ENCODE assay signal across 10 mouse cellular contexts in the genomic region with DNA sequence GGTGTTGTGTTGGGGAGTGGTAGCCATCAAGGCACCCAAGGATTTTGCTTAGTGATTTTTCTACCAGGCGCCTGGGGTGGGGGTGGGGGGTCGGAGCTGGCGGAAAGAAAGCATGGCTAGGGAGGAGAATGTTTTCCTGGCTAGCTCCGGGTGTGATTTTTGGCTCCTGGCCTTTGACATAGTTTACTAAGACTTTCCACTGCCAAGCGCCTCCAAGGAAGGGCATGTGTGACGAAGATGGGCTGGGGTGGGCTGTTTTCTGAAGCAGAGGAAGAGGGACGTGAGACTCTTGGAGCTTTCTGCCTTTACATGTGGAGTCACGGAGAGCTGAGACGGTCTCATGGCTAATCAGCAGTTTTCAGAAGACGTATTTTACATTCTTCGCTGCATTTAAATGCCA.
DNase-seq lines count a peak whose midpoint lies in the region; ATAC-seq and TF ChIP-seq lines count a peak whose summit lies in the region.
"Had no signal": no experiment of that assay in that cellular context is flagged by ENCODE, and none has a peak within 500 bp of the region (broad histone marks: within the 10 kb centered on the region; RNA-seq: fewer than 3 reads in every experiment).

No protein-coding gene starts in this region.

- no peak overlapping the region for H3K9ac ChIP-seq in heart, embryonic 16.5 days (ENCODE audit: low read length)
- no peak overlapping the region for H3K9ac ChIP-seq in lung, embryonic 16.5 days (ENCODE audit: low read length)
- H3K9ac ChIP-seq: forebrain, embryonic 15.5 days; hindbrain, embryonic 14.5 days had no signal

- no peak overlapping the region for H3K4me3 ChIP-seq in brown adipose tissue, adult 24 weeks (ENCODE audit: insufficient read depth, low read depth, low read length)
- no peak overlapping the region for H3K4me3 ChIP-seq in heart, embryonic 16.5 days (ENCODE audit: low read length)
- no peak overlapping the region for H3K4me3 ChIP-seq in lung, embryonic 16.5 days (ENCODE audit: low read length)
- H3K4me3 ChIP-seq in cerebellum, adult 2 months (replicated peaks; ENCODE audit: insufficient read depth, low read depth, low read length) = no peak overlapping the region
- H3K4me3 ChIP-seq: forebrain, embryonic 15.5 days had no signal

- H3K4me2 ChIP-seq in heart, embryonic 16.5 days (ENCODE audit: low read depth, low read length) = peak overlapping the region; percentile 33
- 0 out of 2 replicates have a peak overlapping the region, but pooled peaks have one; percentile 4 for H3K4me2 ChIP-seq in lung, embryonic 16.5 days (ENCODE audit: low read depth, low read length)
- H3K4me2 ChIP-seq: forebrain, embryonic 15.5 days; hindbrain, embryonic 14.5 days had no signal

- H3K4me1 ChIP-seq in brown adipose tissue, adult 24 weeks (ENCODE audit: control insufficient read depth, insufficient read depth, insufficient read length, low read length) = peaks cover 10% of the 10 kb centered on the region
- peaks cover 12% of the 10 kb centered on the region for H3K4me1 ChIP-seq in heart, embryonic 16.5 days (ENCODE audit: control insufficient read depth, insufficient read depth, low read length)
- peaks cover 4% of the 10 kb centered on the region for H3K4me1 ChIP-seq in lung, embryonic 16.5 days (replicated peaks; ENCODE audit: control insufficient read depth, insufficient read depth, low read length)
- H3K4me1 ChIP-seq in cerebellum, adult 2 months (ENCODE audit: control insufficient read depth, insufficient read depth, low read length) = peaks cover 3% of the 10 kb centered on the region; the same call in 1 of the 2 replicates

- peak overlapping the region; percentile 79 for H3K27ac ChIP-seq in brown adipose tissue, adult 24 weeks (replicated peaks; ENCODE audit: low read depth, low read length)
- H3K27ac ChIP-seq in heart, embryonic 16.5 days (ENCODE audit: low read length) = peak overlapping the region; percentile 64
- peak overlapping the region; percentile 41 for H3K27ac ChIP-seq in lung, embryonic 16.5 days (ENCODE audit: low read length)
- no peak overlapping the region for H3K27ac ChIP-seq in cerebellum, adult 2 months (ENCODE audit: insufficient read depth, low read length)
- H3K27ac ChIP-seq: forebrain, embryonic 15.5 days; hindbrain, embryonic 14.5 days had no signal

- H3K9me3 ChIP-seq in heart, embryonic 16.5 days (replicated peaks; ENCODE audit: control insufficient read depth, low read length) = no peaks in the 10 kb centered on the region
- no peaks in the 10 kb centered on the region for H3K9me3 ChIP-seq in lung, embryonic 16.5 days (ENCODE audit: control insufficient read depth, low read length)
- H3K9me3 ChIP-seq: forebrain, embryonic 15.5 days had no signal

- WGBS in heart, embryonic 16.5 days = 25% methylated on average over 11 of the region's 11 CpGs
- 32% methylated on average over 11 of the region's 11 CpGs for WGBS in lung, embryonic 16.5 days
- 51% methylated on average over 11 of the region's 11 CpGs for WGBS in cerebellum, adult 2 months

- H3K27me3 ChIP-seq in heart, embryonic 16.5 days (ENCODE audit: control insufficient read depth, insufficient read depth, low read length) = no peaks in the 10 kb centered on the region
- no peaks in the 10 kb centered on the region for H3K27me3 ChIP-seq in lung, embryonic 16.5 days (ENCODE audit: control insufficient read depth, insufficient read depth, low read depth, low read length)
- no peaks in the 10 kb centered on the region for H3K27me3 ChIP-seq in cerebellum, adult 2 months (ENCODE audit: control insufficient read depth, insufficient read depth, low read length)
- H3K27me3 ChIP-seq: forebrain, embryonic 15.5 days had no signal

- ATAC-seq in heart, embryonic 16.5 days (replicated peaks; ENCODE audit: extremely low read depth, insufficient read depth, low FRiP score) = peak; percentile 84
- ATAC-seq in lung, embryonic 16.5 days (ENCODE audit: low read depth) = peak; percentile 92
- no peak for ATAC-seq in erythroblast, adult 5-6 weeks (replicated peaks; ENCODE audit: low FRiP score, poor library complexity, severe bottlenecking)
- ATAC-seq: forebrain, embryonic 15.5 days had no signal

- no peaks in the 10 kb centered on the region for H3K36me3 ChIP-seq in heart, embryonic 16.5 days (ENCODE audit: control insufficient read depth, insufficient read depth)
- no peaks in the 10 kb centered on the region for H3K36me3 ChIP-seq in lung, embryonic 16.5 days (ENCODE audit: control insufficient read depth, insufficient read depth, low read length)
- H3K36me3 ChIP-seq: forebrain, embryonic 15.5 days had no signal

- TF ChIP-seq CTCF in cerebellum, adult 2 months (IDR thresholded peaks at IDR 0.05; ENCODE audit: borderline replicate concordance, insufficient read depth, low read depth, low read length) = no peak

- DNase-seq in adrenal gland, postnatal 10 days = peak; percentile 45
- no peak for DNase-seq in adrenal gland, postnatal 36 days
- DNase-seq in cerebellum, adult 2 months = no peak
- no peak for DNase-seq in spleen, adult 12 weeks (ENCODE audit: low spot score)

- TF ChIP-seq POLR2A in cerebellum, adult 2 months (IDR thresholded peaks at IDR 0.05; ENCODE audit: borderline replicate concordance, insufficient read depth, low read length) = no peak
